Comparison of ENCODE assay signal across 8 mouse cellular contexts in the genomic region with DNA sequence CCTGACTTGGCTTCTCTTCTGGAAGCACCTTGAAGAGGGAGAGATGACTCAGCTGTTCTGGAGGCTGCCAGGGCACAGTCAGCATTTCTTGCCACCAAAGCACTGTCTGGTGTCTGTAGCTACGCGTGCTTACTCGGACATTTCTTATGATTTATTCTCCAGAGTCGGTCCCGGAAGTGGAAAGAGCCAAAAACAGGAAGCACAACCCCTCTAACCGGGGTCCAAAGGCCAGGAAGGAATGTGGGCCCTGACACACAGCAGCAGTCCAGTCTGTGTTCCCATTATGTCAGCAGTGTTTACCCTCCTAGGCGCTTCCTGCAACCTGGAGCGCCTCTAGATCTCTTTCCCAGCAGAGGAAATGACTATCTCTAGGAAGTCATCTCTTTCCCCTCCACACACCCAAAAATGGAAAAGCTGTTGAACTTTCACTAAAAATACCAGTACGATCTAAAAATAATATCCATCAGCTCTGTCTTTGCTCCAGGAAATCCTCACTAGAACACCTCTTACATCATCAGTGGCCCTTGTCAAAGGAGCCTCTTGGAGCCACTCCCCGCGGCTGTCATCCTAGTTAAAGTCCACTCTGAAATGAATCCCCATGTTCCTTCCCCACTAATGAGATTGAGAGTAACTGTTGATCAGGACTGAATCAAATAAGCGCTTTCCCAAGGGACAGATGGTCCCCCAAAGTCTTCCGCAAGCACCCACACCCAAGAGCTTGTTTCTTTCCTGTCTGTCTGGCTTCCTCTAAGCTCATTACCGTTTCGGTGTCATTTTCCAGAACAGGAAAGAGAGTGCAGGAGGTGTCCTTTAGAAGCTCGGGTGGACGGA.
DNase-seq lines count a peak whose midpoint lies in the region; ATAC-seq lines count a peak whose summit lies in the region.

No protein-coding gene starts in this region.

- no peaks in the 10 kb centered on the region; the same call in 1 of the 2 replicates for H3K27me3 ChIP-seq in heart, embryonic 16.5 days (ENCODE audit: control insufficient read depth, insufficient read depth, low read length)
- no peaks in the 10 kb centered on the region for H3K27me3 ChIP-seq in hindbrain, embryonic 13.5 days

- peak; percentile 64 for ATAC-seq in heart, embryonic 16.5 days (replicated peaks; ENCODE audit: extremely low read depth, insufficient read depth, low FRiP score)
- ATAC-seq in hindbrain, embryonic 13.5 days (ENCODE audit: low FRiP score): no peak

- peak overlapping the region; percentile 40 for H3K27ac ChIP-seq in heart, embryonic 16.5 days (ENCODE audit: low read length)
- H3K27ac ChIP-seq in hindbrain, embryonic 13.5 days: no peak overlapping the region

- H3K4me2 ChIP-seq in heart, embryonic 16.5 days (ENCODE audit: low read depth, low read length): no peak overlapping the region
- no peak overlapping the region for H3K4me2 ChIP-seq in hindbrain, embryonic 13.5 days

- H3K9me3 ChIP-seq in heart, embryonic 16.5 days (replicated peaks; ENCODE audit: control insufficient read depth, low read length): peaks cover 4% of the 10 kb centered on the region; the same call in 1 of the 2 replicates
- H3K9me3 ChIP-seq in hindbrain, embryonic 13.5 days: no peaks in the 10 kb centered on the region

- DNase-seq in gastrocnemius, postnatal 25 days: peak; percentile 45
- no peak for DNase-seq in gastrocnemius, adult 8-10 months (ENCODE audit: low spot score in 2 of 2)
- peak; percentile 24 to 47 for DNase-seq in kidney, postnatal 4 days
- DNase-seq in skeletal muscle tissue, adult 2 months (ENCODE audit: low read depth, low spot score): peak; percentile 52
- no peak for DNase-seq in thymus, postnatal 4 days
- DNase-seq in right cerebral cortex, postnatal 36 days (ENCODE audit: low spot score in 2 of 2): no peak

- no peak overlapping the region for H3K9ac ChIP-seq in heart, embryonic 16.5 days (ENCODE audit: low read length)
- no peak overlapping the region for H3K9ac ChIP-seq in hindbrain, embryonic 13.5 days

- H3K4me3 ChIP-seq in heart, embryonic 16.5 days (ENCODE audit: low read length): no peak overlapping the region
- no peak overlapping the region for H3K4me3 ChIP-seq in hindbrain, embryonic 13.5 days

- H3K36me3 ChIP-seq in heart, embryonic 16.5 days (ENCODE audit: control insufficient read depth, insufficient read depth): no peaks in the 10 kb centered on the region
- H3K36me3 ChIP-seq in hindbrain, embryonic 13.5 days: no peaks in the 10 kb centered on the region

- H3K4me1 ChIP-seq in heart, embryonic 16.5 days (ENCODE audit: control insufficient read depth, insufficient read depth, low read length): peaks cover 5% of the 10 kb centered on the region; the same call in 1 of the 2 replicates
- H3K4me1 ChIP-seq in hindbrain, embryonic 13.5 days (replicated peaks): peaks cover 13% of the 10 kb centered on the region

- 42% methylated on average over 17 of the region's 17 CpGs for WGBS in heart, embryonic 16.5 days
- whole genome bisulfite sequencing in hindbrain, embryonic 13.5 days: 81% methylated on average over 17 of the region's 17 CpGs

Comparison
In these comparisons a context has a peak if more than half of its experiments do, and no peak if none do; other contexts are left out.
1. DNase-seq: peak in gastrocnemius, postnatal 25 days (single experiment), kidney, postnatal 4 days (2 of 2) and skeletal muscle tissue, adult 2 months (single experiment); none in gastrocnemius, adult 8-10 months (0 of 2), thymus, postnatal 4 days (single experiment) and right cerebral cortex, postnatal 36 days (0 of 2).